Mouse (Mus musculus) embryonic fibroblast, embryonic 13.5 days (primary cell): Measurements from ENCODE around the gene Med12l. TPM values are rescaled to one million over a fixed set of nuclear protein-coding genes. Genes with fewer than 3 reads are reported as not detected.
A peak's percentile ranks its signal among the peaks of the same experiment; 100 is the strongest.

Experiments
- H3K27ac ChIP-seq: 2 replicates; pipeline ENCODE4 v1.5.1; 2012; ENCODE audit warnings: low read length, control low read depth, inconsistent platforms; ENCODE audit not compliant: insufficient read depth
- H3K4me1 ChIP-seq: 2 replicates; pipeline ENCODE4 v1.6.1; 2011; ENCODE audit warnings: low read length; ENCODE audit not compliant: control insufficient read depth, insufficient read depth
- H3K4me3 ChIP-seq: 2 replicates; pipeline ENCODE4 v1.5.1; 2011; ENCODE audit warnings: mild to moderate bottlenecking, control low read depth, low read length; ENCODE audit not compliant: insufficient read depth
- CTCF ChIP-seq: IDR thresholded peaks from 2 replicates; pipeline ENCODE4 v1.5.1; 2011; ENCODE audit warnings: mild to moderate bottlenecking, control low read depth, low read length, moderate library complexity, borderline replicate concordance; ENCODE audit not compliant: insufficient read depth
- POLR2A ChIP-seq: IDR thresholded peaks from 2 replicates; pipeline ENCODE4 v1.6.1; 2011; ENCODE audit warnings: low read depth, mild to moderate bottlenecking, control low read depth, low read length, moderate library complexity
- polyA plus RNA-seq: library from polyadenylated mRNA; stranded (reverse); fragments of >200 nt; gene quantifications from 2 replicates; pipeline ENCODE4 v1.2.4, GENCODE M21; 2011; ENCODE audit warnings: low read depth; ENCODE audit not compliant: missing spikeins, insufficient read length

Med12l gene
- polyA plus RNA-seq, 1 experiment = 0.97 TPM

DNA sequence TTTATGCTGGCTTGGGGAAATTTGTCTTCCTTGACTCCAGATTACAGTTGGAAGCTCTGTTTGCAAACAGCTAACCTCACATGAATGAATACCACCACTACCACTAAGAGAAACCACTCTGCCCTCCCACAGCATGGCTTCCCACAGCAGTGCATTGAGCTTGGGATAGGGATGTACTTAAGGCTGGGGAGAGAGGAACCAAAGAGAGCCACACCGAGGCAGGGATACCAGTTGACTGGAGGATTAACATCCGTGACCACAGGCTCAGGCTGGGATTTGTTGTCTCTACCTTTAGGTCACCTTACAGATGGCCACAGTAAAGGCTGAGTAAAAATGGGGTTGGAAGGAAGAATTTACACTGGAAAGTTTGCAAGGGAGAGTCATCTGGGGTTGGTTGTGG is 16.6 kb downstream of the Med12l start:
- H3K4me1 ChIP-seq = no peaks in the 10 kb centered on the region
- H3K27ac ChIP-seq = no peak overlapping the region
- H3K4me3 ChIP-seq = no peak overlapping the region
- TF ChIP-seq CTCF = no peak
- TF ChIP-seq POLR2A = no peak

DNA sequence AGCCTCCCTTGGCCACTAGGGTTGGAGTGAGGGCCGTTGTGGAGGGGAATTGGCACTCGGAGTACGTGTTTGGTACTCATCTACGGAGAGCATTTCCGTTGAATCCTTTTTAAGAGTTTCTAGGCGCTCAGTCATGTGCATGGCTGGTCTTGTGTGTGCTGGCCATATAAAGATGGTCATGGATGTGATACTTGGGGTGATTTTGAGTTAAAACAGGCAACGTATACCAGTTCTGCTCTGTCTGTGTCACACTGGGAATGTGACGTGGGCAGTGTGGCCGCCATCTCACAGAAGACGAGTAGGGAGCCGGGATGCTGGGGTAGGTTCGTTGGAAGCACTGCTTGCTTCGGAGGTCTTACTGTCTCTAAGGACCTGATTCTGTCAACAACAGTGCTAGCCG is 17.3 kb downstream of the Med12l start:
- TF ChIP-seq CTCF (no peak), POLR2A (no peak)
- H3K4me3 ChIP-seq = no peak overlapping the region
- H3K4me1 ChIP-seq = no peaks in the 10 kb centered on the region
- no peak overlapping the region for H3K27ac ChIP-seq

DNA sequence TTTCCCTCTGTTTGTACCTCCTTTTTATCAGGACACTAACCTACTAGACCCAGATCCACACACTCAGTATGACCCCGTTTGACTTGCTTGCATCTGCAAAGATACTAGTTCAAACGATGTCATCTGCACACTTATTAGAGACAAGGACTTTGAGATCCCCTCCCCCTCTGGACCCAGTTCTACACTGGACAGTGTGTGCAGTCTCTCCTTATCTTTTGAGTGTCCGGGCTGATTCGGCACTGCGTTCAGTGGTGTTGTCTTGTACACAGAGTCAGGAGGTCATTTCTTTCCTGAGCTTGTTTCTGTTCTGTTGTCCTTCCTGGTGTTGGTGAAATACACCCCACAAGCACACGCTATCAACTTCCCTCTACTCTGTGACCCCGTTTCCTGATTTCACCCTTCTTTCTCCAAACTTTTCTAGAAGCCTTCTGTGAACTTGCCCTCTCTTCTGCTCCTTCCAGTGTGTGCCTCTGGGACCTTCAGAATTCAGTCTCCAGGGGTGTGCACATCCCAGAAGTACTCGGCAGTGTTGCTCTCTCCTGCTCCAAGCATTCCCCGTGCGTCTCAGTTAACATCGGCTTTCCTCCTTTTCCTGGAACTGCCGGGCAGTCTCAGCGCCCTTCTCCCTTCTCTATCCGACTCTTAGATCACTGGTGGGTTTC is 19.0 kb downstream of the Med12l start:
- no peaks in the 10 kb centered on the region for H3K4me1 ChIP-seq
- H3K4me3 ChIP-seq = no peak overlapping the region
- TF ChIP-seq CTCF = no peak
- TF ChIP-seq POLR2A = no peak
- H3K27ac ChIP-seq = no peak overlapping the region

- Histone ChIP-seq H3K4me1 (no peaks in the 10 kb centered on the region), H3K4me3 (no peak overlapping the region)
- TF ChIP-seq CTCF = no peak
- TF ChIP-seq POLR2A = no peak
These were observed 19.5 kb downstream of the Med12l start for GRCm38 (mm10) chr3:59025193-59025535.

GRCm38 (mm10) chr3:59028696-59029095 is 23.1 kb downstream of the Med12l start:
- H3K4me1 ChIP-seq = no peaks in the 10 kb centered on the region
- no peak overlapping the region for H3K4me3 ChIP-seq
- H3K27ac ChIP-seq = no peak overlapping the region
- TF ChIP-seq POLR2A (no peak), CTCF (no peak)

More at GRCm38 (mm10) chr3:59025193-59025535, 19.5 kb downstream of the Med12l start:
- no peak overlapping the region for H3K27ac ChIP-seq

DNA sequence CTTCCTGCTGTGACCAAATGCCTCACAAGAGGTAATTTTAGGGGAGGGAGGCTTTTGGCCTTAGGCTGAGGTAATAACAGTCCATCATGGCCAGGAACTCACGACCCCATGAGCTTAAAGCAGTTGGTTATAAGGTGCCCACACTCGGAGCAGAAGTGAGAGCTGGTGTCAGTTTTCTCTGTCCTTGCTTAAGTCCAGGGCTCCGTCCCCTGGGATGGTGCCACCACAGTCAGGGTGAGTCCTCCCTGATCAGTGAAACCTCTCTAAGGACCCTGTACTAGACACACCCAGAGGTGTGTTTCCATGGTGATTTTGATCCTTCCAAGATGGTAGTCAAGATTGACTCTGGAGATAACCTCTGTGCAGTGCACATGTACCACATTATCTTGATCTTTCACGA is 25.4 kb downstream of the Med12l start:
- H3K4me1 ChIP-seq = no peaks in the 10 kb centered on the region
- H3K4me3 ChIP-seq = no peak overlapping the region
- no peak overlapping the region for H3K27ac ChIP-seq
- TF ChIP-seq POLR2A = no peak
- no peak for TF ChIP-seq CTCF

DNA sequence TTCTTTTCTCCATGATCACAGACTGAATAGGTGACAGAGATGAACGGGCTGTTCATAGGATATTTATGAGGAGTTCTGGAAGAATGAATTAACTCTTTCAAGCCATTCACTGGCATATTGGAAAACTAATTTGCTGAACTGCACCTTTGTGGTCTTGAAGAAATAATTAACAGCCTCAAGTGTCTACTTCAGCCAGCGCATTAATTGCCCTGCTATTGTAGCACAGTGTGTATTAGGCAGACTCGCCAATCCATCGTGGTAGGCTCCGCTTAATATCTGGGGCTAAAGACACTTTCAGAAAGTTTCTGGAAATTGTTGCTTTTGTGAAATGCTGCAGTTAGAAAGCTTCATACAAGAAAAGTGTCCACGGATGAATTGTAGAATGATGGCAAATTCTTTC is 35.9 kb downstream of the Med12l start:
- TF ChIP-seq CTCF (no peak), POLR2A (no peak)
- H3K27ac ChIP-seq = no peak overlapping the region
- no peak overlapping the region for H3K4me3 ChIP-seq
- no peaks in the 10 kb centered on the region for H3K4me1 ChIP-seq

DNA sequence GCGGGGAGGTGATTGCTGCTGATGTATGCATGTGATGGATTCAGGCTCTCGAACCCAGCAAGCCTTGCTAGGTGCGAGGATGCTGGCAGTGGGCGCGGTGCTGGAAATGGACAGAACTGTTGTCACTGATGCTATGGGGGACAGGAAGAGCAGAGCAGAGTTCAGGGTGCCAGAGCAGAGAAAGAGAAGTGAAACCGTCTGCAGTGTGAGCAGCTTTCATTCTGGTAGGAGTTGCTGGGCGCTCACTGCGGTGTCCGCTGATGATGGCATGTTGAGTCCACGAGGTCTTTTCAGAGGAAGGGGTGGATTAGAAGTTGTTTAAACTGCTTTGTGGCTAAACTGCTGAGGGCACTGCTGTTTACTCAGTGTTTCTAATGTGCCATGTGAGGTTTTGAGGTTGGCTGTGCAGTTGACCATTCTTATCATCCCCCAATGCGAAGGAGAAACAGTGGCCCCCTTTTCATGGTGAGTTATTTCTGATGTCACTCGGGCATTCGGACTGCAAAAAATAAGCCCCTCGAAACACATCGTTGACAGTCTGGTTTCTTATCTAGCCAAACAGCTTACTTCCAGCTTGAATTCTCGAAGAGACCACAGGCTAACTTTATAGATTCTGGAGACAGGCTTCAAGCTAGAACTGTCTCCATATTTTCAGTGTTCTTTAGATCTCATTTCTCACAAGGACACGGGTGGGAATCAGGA is 49.4 kb downstream of the Med12l start:
- Histone ChIP-seq H3K27ac (no peak overlapping the region), H3K4me1 (no peaks in the 10 kb centered on the region), H3K4me3 (no peak overlapping the region)
- TF ChIP-seq CTCF (no peak), POLR2A (no peak)

- no peaks in the 10 kb centered on the region for H3K4me1 ChIP-seq
- no peak overlapping the region for H3K27ac ChIP-seq
- TF ChIP-seq CTCF (peak; percentile 29; the same call in 1 of the 2 replicates), POLR2A (no peak)
- no peak overlapping the region for H3K4me3 ChIP-seq
These were observed 53.5 kb downstream of the Med12l start for GRCm38 (mm10) chr3:59059022-59059541.

GRCm38 (mm10) chr3:59060131-59060530 is 54.5 kb downstream of the Med12l start:
- Histone ChIP-seq H3K4me3 (no peak overlapping the region), H3K27ac (no peak overlapping the region), H3K4me1 (no peaks in the 10 kb centered on the region)
- TF ChIP-seq CTCF = no peak
- TF ChIP-seq POLR2A = no peak
